Mouse (Mus musculus) forebrain, embryonic 16.5 days (tissue): ENCODE data around the gene Gm21874. TPM values are rescaled to one million over a fixed set of nuclear protein-coding genes. Genes with fewer than 3 reads are reported as not detected.
"Not testable (repeated sequence)": the region's sequence is repeated elsewhere in the genome, so short reads cannot be mapped to it uniquely, and the experiment has no call there.

Experiments used
- ATAC-seq: fragments of 200-750 bp; cut with Nextera tagmentation; 2 replicates; pipeline ENCODE4 v1.8.0; 2017; ENCODE audit warnings: mild to moderate bottlenecking, moderate library complexity
- H3K27ac ChIP-seq: fragments of 300-500 bp; sonication (generic); 2 replicates; pipeline ENCODE4 v1.5.1; 2014; ENCODE audit warnings: low read length, control low read depth
- H3K27me3 ChIP-seq: fragments of 300-500 bp; sonication (generic); replicated peaks from 2 replicates; pipeline ENCODE4 v1.6.1; 2014; ENCODE audit warnings: low read length; ENCODE audit not compliant: control insufficient read depth, insufficient read depth
- H3K36me3 ChIP-seq: fragments of 300-500 bp; sonication (generic); 2 replicates; pipeline ENCODE4 v1.6.1; 2014; ENCODE audit not compliant: control insufficient read depth, insufficient read depth
- H3K4me1 ChIP-seq: fragments of 300-500 bp; sonication (generic); replicated peaks from 2 replicates; pipeline ENCODE4 v1.6.1; 2014; ENCODE audit warnings: low read length; ENCODE audit not compliant: control insufficient read depth, insufficient read depth
- H3K4me2 ChIP-seq: fragments of 300-500 bp; sonication (generic); 2 replicates; pipeline ENCODE4 v1.6.1; 2014; ENCODE audit warnings: mild to moderate bottlenecking, low read length, control low read depth
- H3K4me3 ChIP-seq: fragments of 300-500 bp; sonication (generic); replicated peaks from 2 replicates; pipeline ENCODE4 v1.5.1; 2014; ENCODE audit warnings: mild to moderate bottlenecking, low read length, control low read depth
- H3K9ac ChIP-seq: fragments of 300-500 bp; sonication (generic); replicated peaks from 2 replicates; pipeline ENCODE4 v1.6.1; 2014; ENCODE audit warnings: low read depth, low read length, control low read depth
- H3K9me3 ChIP-seq: fragments of 300-500 bp; sonication (generic); 2 replicates; pipeline ENCODE4 v1.6.1; 2016; ENCODE audit warnings: low read length; ENCODE audit not compliant: control insufficient read depth
- polyA plus RNA-seq: library from polyadenylated mRNA; unstranded; fragments of >200 nt; fragmentation: Nextera tagmentation; extraction: Ambion mirVana; gene quantifications from 2 replicates; pipeline ENCODE4 v1.2.1, GENCODE M21; 2015

Gene Gm21874
- polyA plus RNA-seq = not detected in 2 replicates

- H3K27me3 ChIP-seq, ATAC-seq: not testable (repeated sequence)
Observed at GRCm38 (mm10) chrY:9416048-9416447, at the start of gene Gm21874. Gene Gm21874, minus strand, starts transcription at chrY:9416148.

More at GRCm38 (mm10) chrY:9416048-9416447, at the start of gene Gm21874:
- H3K9me3 ChIP-seq, H3K36me3 ChIP-seq, H3K9ac ChIP-seq, H3K4me3 ChIP-seq, H3K4me1 ChIP-seq, H3K27ac ChIP-seq, H3K4me2 ChIP-seq: not testable (repeated sequence)

Other genes starting within 250 kb of the Gm21874 start
- not detected in 2 replicates for gene Gm21721, start 214.0 kb downstream of the Gm21874 start, polyA plus RNA-seq
- gene Gm21812, start 69.0 kb downstream of the Gm21874 start, polyA plus RNA-seq = not detected in 2 replicates